Comparison of ENCODE assay signal across 5 mouse cellular contexts in genomic region chr4:41573492-41573891, GRCm38 (mm10).
"Had no signal": no experiment of that assay in that cellular context is flagged by ENCODE, and none has a peak within 500 bp of the region (broad histone marks: within the 10 kb centered on the region; RNA-seq: fewer than 3 reads in every experiment).

No protein-coding gene starts in this region.

- DNase-seq: kidney, adult 2 months; kidney, postnatal 14 days; layer of hippocampus, postnatal 36 days; lung, adult 18-20 months; thymus, postnatal 36 days had no signal
